Mouse (Mus musculus) spleen, postnatal 4 days (tissue): ENCODE measurements around the gene Slfn2.

Experiments used
- DNase-seq, 2 experiments: peaks; one replicate each; pipeline ENCODE4 v3.0.0; 2022; ENCODE audit warnings: low spot score in 2 of 2

Gene Slfn2

GRCm38 (mm10) chr11:83070321-83070970 is 5.5 kb downstream of the Slfn2 start:
- peak in 1 of 2 experiments; percentile 51 for DNase-seq

- peak; percentile 69 to 78 for DNase-seq
Measured at GRCm38 (mm10) chr11:83077714-83078422, 13.0 kb downstream of the Slfn2 start.

DNA sequence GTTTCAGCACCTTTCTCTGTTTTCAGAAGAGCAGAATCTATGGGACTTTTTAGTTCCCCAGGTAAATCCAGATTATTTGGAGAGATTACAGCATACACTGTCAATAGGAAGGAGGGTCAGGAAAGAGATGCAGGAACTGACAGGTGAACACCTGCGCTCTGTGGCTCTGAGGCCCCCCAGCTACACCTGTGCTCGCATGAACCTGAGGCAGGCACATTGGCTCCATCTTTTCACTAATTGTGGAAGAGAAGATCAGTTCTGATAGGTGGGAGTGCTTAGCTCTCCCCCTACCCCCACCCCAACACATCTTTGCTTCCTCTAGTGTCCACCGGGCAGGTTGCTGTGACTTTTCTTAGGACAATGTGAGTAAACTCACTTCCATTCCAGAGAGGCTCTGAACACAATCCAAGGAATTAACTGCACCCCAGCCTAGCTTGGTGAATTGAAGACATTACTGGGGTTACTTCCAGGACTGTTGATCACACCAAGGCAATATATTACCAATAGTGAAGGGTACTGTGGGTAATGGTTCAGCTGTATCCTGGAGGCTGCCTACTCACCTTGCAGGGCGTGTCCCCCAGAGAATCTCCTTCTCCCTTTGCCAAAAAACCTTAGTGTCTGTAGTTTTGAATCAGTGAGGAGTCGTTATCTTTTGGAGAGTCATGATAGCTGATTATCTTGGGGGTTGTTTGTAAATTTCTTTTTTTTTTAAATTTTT is 13.7 kb downstream of the Slfn2 start:
- DNase-seq = peak in 1 of 2 experiments; percentile 65

GRCm38 (mm10) chr11:83079487-83080199 is 14.7 kb downstream of the Slfn2 start:
- DNase-seq = peak in 1 of 2 experiments; percentile 53

- DNase-seq = peak in 1 of 2 experiments; percentile 56
Measured at GRCm38 (mm10) chr11:83082741-83083473, 18.0 kb downstream of the Slfn2 start.

DNA sequence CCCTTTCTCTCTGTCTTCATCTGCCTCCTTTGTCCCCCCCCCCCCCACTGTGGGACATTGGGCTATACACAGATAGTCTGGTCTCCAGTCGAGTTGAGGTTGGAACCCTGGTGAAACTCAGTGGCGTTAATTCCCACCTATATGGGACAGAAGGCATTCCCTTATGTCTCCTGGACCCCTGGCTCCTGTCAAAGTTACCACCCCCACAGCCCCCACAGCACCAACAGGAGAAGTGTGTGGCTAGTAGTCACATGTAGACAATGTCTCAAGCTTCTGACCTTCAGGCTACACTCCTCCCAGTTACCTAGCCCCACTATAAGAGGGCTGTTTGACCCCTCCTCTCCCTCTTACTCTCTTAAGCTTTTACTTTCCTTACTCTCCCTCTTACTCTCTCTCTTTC is 19.2 kb downstream of the Slfn2 start:
- DNase-seq = peak in 1 of 2 experiments; percentile 52

DNA sequence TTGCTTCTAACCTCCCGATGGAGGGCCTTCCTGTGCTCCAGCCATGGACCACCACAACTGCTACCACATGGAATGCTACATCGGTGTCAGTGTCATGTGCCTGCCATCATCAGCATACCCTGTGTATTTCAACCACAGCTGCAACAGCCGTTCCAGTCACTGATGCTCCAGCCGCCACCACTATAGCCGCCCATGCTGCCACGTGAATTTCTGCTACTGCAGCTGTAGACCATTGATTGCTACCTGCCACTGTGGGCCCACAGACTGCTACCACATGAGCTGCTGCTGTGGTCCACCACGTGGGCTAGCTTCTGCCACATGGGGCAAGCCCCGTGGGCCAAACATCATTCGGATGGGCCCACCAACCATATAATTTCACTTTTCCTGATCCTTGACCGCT is 19.8 kb downstream of the Slfn2 start:
- DNase-seq = peak in 1 of 2 experiments; percentile 56

DNA sequence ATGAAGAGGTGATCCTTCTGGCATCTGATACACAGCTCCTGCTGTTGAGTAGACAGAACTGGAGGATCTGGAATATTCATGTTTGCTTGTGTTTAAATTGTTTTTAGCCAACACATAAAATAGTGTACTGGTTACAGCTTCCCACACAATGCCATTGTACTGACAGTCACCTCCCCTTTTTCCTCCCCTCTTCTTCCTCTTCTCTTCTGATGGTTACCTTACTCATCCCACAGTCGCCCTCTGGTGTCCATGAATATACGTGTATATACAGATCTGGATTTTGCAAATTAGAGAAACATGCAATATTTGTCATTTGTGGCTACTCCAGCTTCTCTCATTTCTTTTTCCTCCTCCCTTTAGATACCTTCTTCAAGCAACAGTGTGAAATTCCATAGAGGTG is 50.2 kb downstream of the Slfn2 start:
- DNase-seq = peak; percentile 53 to 73

GRCm38 (mm10) chr11:83116597-83117227 is 51.8 kb downstream of the Slfn2 start, which contains the start of gene Slfn1:
Gene Slfn1 (plus strand): TSS chr11:83116849.
- DNase-seq = peak in 1 of 2 experiments; percentile 65

DNA sequence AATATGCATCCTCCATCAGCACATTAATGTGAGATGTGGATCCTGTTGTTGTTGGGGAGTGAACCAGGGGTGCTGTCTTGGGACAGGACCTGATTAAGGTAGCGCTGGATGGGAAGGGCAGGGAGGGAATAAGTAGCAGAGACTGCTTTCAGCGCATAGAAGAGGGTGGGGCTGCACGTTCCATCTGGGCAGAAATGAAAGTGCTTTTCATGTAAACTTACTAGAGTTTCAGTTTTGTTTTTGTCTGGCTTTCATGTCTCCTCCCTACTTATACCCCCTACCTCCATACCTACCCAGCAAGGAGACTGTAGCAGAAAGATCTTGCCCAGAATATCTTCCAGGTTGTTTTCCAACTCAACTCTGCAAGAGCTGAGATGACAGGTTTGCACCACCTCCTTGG is 53.1 kb downstream of the Slfn2 start:
- DNase-seq = peak in 1 of 2 experiments; percentile 56
